Mouse (Mus musculus) neural tube, embryonic 12.5 days (tissue): ENCODE data around the gene Afdn. TPM values are rescaled to one million over a fixed set of nuclear protein-coding genes. Genes with fewer than 3 reads are reported as not detected.
"Not testable (repeated sequence)": the region's sequence is repeated elsewhere in the genome, so short reads cannot be mapped to it uniquely, and the experiment has no call there.

ENCODE experiments used
- ATAC-seq: fragments of 200-750 bp; cut with Nextera tagmentation; 2 replicates; pipeline ENCODE4 v1.8.0; 2017; ENCODE audit warnings: low read depth, mild to moderate bottlenecking, moderate TSS enrichment, moderate library complexity; ENCODE audit not compliant: low FRiP score
- H3K27ac ChIP-seq: fragments of 300-500 bp; sonication (generic); 2 replicates; pipeline ENCODE4 v1.5.1; 2016
- H3K27me3 ChIP-seq: fragments of 300-500 bp; sonication (generic); replicated peaks from 2 replicates; pipeline ENCODE4 v1.6.1; 2016; ENCODE audit warnings: mild to moderate bottlenecking
- H3K36me3 ChIP-seq: fragments of 300-500 bp; sonication (generic); 2 replicates; pipeline ENCODE4 v1.6.1; 2016; ENCODE audit warnings: mild to moderate bottlenecking
- H3K4me1 ChIP-seq: fragments of 300-500 bp; sonication (generic); 2 replicates; pipeline ENCODE4 v1.6.1; 2016
- H3K4me2 ChIP-seq: fragments of 300-500 bp; sonication (generic); replicated peaks from 2 replicates; pipeline ENCODE4 v1.6.1; 2016; ENCODE audit warnings: mild to moderate bottlenecking
- H3K4me3 ChIP-seq: fragments of 300-500 bp; sonication (generic); 2 replicates; pipeline ENCODE4 v1.5.1; 2016
- H3K9ac ChIP-seq: fragments of 300-500 bp; sonication (generic); 2 replicates; pipeline ENCODE4 v1.6.1; 2016; ENCODE audit warnings: mild to moderate bottlenecking
- H3K9me3 ChIP-seq: fragments of 300-500 bp; sonication (generic); 2 replicates; pipeline ENCODE4 v1.6.1; 2016; ENCODE audit warnings: mild to moderate bottlenecking
- WGBS: fragments of 180-500 bp; shearing (Covaris S2); methylation state at CpG from one replicate; pipeline ENCODE4 v1.1.7; 2016; 5-methylcytosine and 5-hydroxymethylcytosine counted together
- polyA plus RNA-seq: library from polyadenylated mRNA; unstranded; fragments of >200 nt; fragmentation: Nextera tagmentation; extraction: Ambion mirVana; gene quantifications from 2 replicates; pipeline ENCODE4 v1.2.1, GENCODE M21; 2016

The Afdn gene
- polyA plus RNA-seq, 1 experiment from 2014 or later = 151 TPM

- Histone ChIP-seq H3K4me3 (no peak overlapping the region), H3K4me2 (no peak overlapping the region), H3K9ac (no peak overlapping the region), H3K4me1 (no peaks in the 10 kb centered on the region), H3K27ac (no peak overlapping the region), H3K9me3 (no peaks in the 10 kb centered on the region), H3K36me3 (no peaks in the 10 kb centered on the region), H3K27me3 (no peaks in the 10 kb centered on the region)
- 81% methylated on average over 1 of the region's 1 CpGs for WGBS
- ATAC-seq = no peak
These were observed 180.1 kb downstream of the Afdn start for GRCm38 (mm10) chr17:13940487-13940886.

GRCm38 (mm10) chr17:13948073-13948472 lies 187.7 kb downstream of the Afdn start, which contains the start of gene Gm7168:
Gm7168 (plus strand) TSS chr17:13948373.
- not testable (repeated sequence) for H3K9me3 ChIP-seq, H3K4me2 ChIP-seq, H3K27ac ChIP-seq, H3K9ac ChIP-seq, H3K4me1 ChIP-seq, H3K36me3 ChIP-seq, ATAC-seq, H3K4me3 ChIP-seq, H3K27me3 ChIP-seq
- 88% methylated on average over 1 of the region's 2 CpGs for WGBS

- not testable (repeated sequence) for H3K9ac ChIP-seq, H3K4me1 ChIP-seq, H3K36me3 ChIP-seq, H3K27ac ChIP-seq, H3K27me3 ChIP-seq, H3K9me3 ChIP-seq, H3K4me2 ChIP-seq, H3K4me3 ChIP-seq, ATAC-seq
- WGBS = 81% methylated on average over 1 of the region's 1 CpGs
These were observed 191.2 kb downstream of the Afdn start for GRCm38 (mm10) chr17:13951570-13951969.

Other genes starting within 250 kb of the Afdn start
- gene Tcte2, start 1.3 kb downstream of the Afdn start, polyA plus RNA-seq = 12.7 and 16.9 TPM in 2 replicates
- not detected in 2 replicates for gene Gm7168, start 187.8 kb downstream of the Afdn start, polyA plus RNA-seq
- not detected in 2 replicates for gene Gm7356, start 243.2 kb downstream of the Afdn start, polyA plus RNA-seq